Mouse (Mus musculus): ENCODE measurements around the gene Zfhx2. TPM values are rescaled to one million over a fixed set of nuclear protein-coding genes. Genes with fewer than 3 reads are reported as not detected.

Zfhx2 gene
- polyA plus RNA-seq, 1 experiment from 2014 or later, result 1.5 TPM

DNA sequence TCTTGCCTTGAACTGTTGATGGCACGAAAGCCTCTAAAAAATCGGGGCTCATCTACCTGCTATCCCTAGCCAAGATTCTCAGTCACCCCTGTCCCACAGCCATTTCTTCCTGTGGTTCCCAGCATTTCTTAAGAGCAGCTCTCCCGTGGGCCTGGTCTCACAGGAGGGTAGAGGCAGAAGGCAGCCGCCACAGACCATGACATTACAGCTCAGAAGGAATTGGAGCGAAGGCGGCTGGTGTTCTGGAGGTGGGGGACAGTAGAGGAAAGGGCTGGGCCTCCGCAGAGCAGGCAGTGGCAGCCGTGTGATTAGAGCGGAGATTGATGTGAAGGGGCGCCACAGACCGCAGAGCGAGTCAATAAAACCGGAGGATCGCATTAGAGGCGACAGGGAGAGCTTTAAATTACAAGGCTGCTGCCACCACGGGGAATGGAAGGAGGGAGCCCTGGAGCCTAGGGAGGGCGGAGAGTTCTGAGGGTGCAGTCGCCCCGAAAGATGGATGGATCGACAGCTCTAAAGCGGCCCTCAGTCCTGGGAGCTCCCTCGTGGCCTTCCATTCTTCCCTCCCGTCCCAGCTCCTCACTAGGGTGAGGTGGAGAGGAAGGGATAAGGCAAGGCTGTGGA lies 13.6 kb downstream of the Zfhx2 start:
- DNase-seq (ENCODE audit: low spot score), result peak; percentile 7

DNA sequence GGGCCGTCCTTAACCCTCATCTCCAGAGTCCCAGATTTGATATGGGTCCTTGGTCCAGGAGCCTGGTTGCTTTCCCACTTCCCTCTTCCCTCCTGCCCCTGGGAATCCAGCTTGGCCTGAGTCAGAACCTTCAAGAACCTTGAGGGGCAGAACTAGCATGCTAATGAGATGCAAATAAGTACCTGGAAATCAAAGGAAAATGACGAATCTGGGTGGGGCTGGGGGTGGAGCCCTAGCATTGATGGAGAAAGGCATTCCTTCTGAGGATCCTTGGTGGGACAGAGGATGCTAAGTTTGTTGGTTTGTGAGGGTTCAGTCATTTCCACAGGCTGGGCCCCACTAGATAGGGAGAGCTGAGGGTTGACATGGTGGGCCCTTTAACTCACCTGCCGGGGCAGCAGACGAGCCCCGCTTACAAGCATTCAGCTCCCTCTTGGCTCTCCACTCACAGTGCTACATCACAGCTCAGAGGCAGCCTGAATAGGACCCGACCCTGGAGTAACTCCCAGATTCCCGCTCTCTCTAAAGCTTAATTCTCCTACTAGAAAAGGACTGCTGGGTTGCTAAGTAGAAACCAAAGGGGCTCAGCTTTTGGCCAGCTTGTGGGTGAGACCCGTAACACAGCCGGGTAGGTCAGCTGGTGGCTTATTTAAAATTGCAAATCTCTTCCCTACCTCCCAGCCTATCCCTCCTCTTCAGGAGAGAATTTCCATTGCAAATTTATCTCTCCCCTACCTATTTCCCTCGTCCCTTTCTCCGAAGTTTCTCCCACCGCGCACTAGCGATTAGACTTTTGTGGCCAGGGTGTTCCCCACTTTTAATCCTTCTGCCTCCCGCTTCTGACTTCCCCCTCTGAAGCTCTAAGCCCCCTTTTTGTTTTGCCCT lies 14.4 kb downstream of the Zfhx2 start:
- no peak for DNase-seq (ENCODE audit: low spot score)

DNA sequence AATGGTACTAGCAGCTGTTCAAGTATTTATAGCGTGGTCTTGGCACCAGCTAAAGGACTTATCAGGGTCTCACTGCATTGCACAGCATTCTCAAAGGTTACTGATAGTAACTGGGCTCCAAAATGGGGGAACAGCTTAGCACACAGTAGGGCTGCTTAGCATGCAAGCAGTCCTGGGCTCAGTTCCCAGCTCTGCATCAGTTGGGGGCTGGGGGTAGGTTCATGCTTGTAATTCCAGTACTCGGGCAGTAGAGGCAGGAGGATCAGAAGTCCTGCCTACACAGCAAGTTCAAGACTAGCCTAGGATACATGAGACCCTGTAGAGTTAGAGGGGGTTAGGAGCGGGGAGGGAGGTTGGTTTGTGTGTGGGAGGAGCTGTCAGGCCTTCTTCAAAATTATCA lies 15.2 kb downstream of the Zfhx2 start:
- no peak for DNase-seq (ENCODE audit: low spot score)

DNA sequence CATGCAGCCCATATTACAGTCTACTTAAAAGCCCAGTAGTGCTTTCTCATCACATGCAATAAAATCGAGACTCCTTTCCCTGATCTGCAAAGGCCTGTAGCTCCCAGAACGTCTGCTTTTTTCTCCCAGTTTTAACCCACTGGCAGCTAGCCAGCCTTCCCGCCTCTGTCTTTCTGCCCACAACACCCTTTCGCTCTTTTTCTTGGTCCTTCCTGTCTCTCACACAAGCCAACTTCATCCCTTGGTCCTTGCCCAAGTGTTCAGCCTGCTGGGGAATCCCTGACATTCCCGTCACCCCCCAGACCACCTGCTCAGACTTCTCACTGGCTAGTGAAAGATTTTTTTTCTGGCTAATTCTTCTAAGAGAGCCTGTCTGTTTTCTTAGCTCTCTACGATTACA lies 15.9 kb downstream of the Zfhx2 start:
- DNase-seq (ENCODE audit: low spot score), result no peak

DNA sequence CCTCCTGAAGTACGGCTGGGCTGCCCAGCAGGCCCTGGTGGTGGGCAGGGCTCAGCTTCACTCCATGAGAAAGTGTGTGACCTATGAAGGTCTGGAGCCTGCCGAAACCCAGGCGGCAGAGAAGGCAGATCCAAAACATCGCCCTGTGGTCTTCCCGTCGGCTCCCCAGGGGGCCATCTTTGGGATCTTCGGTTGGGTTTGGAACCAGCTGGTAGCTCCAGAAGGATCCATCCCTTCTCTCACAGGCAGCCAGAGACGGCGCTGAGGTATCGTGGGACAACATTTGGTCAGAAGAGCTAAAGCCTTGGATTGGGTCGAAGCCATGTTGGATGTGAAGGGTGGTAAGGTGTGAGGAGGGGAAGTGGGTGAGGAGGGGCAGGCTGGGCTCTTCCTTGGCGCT lies 17.7 kb downstream of the Zfhx2 start:
- DNase-seq (ENCODE audit: low spot score), result no peak

DNA sequence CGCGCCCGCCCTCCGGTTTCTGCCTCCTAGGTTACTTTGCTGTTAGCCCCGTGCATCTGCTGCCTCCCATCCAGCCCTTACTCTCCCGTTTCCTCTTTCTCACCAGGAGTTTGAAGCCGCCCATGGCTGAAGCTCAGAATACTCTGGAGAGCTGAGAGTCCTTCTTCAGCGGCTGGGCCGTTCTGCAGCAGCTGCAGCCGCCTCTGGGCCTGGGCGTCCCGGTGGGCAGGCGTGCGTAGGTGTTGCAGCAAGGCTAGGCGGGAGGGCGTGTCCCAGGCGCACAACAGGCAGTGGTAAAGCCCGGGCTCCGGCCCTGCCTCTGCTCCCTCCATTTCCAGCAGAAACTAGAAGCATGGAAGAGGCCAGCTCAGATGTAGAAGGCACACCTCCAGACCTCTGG lies 20.4 kb downstream of the Zfhx2 start:
- DNase-seq (ENCODE audit: low spot score), result no peak

DNA sequence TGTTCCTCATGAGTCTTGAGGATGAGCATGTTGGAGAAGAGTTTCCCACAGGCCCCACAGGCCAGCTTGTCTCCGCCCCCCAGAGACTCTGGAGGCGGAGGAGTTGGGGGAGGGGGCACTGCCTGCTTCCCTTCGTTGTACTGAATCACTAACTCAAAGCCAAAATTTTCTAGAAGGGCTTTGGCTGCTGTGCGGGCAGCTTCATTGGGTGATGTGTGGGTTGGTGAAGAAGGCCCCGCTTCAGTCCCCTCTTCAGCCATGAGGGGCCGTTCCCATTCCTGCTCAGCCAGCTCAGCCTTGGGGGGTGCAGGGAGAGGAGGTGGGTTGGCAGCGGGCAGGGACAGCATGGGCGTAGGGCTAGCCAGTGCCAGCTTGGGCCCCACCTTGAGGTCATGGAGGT lies 26.1 kb downstream of the Zfhx2 start:
- no peak for DNase-seq (ENCODE audit: low spot score)

DNA sequence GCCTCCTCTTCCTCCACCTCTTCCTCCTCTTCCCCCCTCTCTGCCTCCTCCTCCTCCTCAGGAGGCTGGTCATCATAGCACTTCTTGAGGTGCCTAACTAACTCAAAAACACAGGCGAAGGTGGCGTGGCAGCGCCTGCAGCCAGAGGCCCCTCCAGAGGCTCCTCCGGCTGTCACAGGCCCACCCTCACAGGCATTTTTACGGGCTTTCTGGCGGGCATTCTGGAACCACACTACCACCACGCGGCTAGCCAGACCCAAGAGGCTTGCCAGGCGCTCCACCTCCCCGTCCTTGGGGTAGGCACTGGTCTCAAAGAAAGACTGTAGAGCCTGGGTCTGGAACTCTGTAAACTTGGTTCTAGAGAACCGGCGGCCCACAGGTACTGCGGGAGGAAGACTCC lies 26.7 kb downstream of the Zfhx2 start:
- DNase-seq (ENCODE audit: low spot score), result no peak

DNA sequence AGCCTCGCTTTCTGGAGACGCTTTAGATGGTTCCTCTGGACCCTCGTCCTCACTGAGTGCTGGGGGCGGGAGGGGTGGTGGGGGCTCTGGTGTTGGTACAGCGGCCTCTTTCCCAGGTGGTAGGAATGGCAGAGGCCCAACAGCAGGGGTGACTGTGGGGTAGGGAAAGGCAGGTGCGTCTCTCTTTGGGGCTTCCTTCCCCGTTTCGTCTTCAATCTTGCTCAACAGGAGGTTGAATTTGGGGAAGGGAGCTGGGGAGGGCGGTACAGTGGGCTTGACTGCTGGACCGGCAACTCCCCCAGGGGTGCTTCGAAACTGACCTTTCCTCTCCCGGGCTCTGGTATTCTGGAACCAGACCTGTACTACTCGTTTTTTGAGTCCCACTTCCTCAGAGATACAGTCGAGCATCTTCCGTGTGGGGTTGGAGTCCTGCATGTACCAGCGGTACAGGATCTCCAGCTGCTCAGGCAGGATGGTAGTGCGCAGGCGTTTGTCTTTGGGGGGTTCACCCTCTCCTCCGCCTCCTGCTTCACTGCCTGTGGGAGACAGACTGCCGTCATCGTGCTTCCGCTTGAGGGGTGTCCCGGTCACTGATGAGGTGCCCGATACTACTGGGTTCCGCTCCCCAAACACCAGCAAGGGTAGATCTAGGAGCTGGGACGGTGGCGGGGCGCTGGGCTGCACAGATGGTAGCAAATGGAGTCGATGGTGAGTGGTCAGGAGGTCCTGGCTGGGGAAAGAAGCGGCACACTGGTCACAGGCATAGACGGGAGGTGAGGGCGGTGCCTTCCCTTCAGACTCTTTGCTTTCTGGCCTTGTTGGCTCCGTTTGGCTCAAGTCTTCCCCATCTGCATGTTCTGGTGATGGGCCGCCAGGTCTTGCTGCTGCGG lies 27.4 kb downstream of the Zfhx2 start:
- no peak for DNase-seq (ENCODE audit: low spot score)

DNA sequence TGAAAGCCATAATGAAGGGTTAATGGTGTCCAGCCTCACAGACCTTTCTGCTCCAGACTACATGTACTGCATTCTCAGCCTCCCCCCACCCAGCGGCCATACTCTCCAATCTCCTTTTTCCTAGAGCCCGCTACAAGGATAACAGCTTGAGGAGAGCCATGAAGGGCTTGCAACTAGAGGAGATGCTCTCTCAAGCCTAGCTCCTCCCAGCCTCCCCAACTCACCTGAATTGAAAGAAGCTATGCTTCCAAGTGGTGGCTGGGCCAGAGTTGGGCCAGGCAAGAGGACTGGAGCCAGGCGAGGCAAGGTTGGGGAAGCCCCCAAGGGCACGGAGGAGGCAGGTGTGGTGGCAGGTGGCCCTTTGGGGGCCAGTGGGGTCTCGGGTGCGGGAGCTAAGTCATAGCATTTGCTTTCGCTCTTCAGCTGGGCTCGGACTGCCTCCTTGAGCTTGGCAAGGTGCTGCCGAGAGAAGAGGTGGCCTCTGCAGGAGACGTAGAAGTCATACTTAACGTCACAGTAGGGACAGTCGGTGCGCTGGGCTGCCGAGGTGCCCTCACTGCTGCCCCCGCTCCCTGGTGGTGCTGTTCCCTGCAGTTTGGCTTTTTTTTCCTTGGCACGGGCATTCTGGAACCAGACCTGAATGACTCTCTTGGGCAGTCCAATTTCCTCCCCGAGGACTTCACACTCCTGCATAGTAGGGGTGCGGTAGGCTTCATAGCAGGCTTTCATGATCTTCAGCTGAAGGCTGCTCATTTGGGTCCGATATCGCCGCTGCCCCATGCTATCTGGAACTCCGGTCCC lies 28.3 kb downstream of the Zfhx2 start:
- DNase-seq (ENCODE audit: low spot score), result no peak

DNA sequence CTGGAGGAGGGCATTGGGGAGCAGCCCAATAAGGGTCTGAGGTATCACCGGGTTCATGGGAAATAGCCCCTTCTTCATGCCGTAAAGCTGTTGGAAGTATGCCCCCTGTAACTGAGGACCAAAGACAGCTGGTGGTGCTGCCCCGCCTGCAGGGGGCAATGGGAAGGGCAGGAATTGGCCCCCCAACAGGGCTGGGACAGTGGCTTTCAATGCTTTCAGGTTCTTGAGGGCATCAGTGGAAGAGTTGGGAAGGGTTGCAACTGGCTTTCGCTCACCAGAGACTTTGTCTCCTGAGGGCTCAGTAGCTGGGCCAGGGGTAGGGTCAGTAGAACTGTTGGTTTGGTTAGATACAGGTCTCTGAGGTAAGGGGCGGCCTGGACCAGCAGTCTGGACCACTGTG lies 29.0 kb downstream of the Zfhx2 start:
- no peak for DNase-seq (ENCODE audit: low spot score)

DNA sequence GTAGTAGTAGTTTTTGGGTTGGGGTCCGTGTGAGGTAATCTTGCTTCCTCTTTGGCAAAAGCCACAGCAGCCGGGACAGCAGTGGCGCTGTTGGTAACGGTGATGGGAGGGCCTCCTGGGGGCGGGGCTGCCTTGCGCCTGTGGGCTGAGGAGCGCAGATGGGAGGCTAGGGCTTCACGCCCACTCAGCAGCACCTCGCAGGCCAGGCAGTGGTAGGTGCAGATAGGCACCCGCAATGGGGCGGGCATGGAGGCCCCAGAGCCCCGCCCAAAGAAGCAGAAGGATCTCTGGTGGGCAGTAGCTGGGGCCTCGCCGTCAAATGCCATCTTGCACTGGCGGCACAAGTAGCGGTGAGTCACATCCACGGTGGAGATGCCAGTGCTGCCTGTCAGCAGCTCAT lies 29.5 kb downstream of the Zfhx2 start:
- DNase-seq (ENCODE audit: low spot score), result peak; percentile 28

DNA sequence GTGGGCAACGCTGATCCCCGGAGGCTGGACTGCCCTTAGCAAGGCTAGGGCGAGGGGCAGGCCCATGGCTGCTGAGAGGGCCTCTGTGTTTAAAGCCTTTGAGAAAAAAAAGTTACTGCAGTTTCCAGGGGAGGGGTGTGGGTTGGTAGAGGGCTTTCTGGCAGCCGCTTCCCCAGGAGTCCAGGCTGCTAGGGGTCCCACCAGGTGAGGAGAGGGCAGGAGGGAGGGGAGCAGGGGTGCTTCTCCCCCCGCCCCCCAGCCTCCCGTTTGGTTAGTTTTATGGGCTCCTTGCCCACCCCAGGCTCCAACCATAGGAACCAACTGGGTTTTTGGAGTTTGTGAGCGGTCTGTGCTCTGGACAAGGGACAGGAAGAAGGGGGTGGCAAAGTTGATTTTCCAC lies 30.3 kb downstream of the Zfhx2 start:
- DNase-seq (ENCODE audit: low spot score), result no peak

DNA sequence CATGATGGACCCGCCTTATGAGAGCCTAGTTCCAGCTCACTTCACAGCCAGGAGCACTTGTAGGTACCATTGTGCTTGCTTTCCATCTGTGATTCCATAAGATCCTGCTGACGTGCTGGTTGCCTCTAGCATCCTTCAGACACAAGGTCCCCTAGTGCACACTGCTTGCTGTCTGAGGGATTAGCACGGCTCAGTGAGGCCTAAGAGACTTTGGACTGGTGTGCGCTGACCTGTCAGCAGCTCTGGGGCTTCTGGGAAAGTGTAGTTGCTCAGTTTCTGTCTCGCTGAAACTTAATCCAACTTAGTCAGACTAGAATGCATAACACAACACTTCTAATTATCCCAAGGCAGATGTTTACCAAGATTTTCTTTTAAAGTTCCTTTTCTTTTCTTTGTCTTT lies 32.2 kb downstream of the Zfhx2 start:
- DNase-seq (ENCODE audit: low spot score), result no peak

DNA sequence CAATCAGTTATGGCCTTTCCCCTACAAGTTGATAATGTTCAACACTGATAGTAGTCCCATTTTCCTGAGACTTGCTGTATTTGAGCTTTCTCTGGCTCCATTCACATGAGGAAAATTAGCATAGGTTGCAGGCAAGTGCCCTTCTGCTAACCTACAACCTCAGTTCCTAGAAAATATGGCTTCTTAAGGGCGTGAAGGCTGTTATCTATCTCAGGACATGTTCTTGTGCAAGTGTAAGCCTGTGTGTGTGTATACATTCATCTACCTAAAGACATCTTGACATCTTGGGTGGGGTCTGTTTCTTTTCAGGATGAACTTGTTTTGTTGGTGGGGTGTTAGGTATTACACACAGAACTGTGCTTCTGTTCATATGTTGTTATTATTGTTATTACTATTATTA lies 33.1 kb downstream of the Zfhx2 start:
- DNase-seq (ENCODE audit: low spot score), result no peak

DNA sequence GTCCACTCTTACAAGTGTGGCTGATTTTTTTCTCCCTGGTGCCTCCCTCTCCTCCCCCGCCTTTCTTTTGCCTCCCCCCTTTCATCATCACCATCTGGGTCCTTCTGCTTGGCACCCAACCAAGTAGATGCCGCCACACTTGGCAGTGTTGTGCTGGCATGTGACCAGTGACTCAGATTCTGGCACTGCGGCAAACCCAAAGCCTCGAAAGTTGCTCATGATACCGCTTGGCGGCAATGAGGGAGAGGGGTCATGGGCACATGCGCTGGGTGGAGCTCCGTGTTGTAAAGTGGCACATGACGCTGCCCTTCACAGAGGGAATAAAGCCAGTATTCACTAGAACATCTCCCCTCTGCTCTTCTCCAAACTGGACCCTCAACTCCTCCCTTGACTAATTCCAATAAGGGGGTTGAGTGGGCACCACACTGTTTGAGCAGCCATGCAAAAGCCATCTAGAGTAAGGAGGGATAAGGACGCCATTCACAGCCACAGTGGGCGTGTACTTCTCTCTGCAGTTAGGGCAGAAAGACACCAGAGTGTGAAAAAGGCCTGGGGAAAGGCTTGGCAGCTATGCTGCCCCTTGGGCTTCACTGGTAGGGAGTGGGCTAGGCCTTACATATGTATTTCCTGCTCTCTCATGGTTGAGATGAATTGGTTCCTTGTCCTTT lies 36.8 kb downstream of the Zfhx2 start:
- DNase-seq (ENCODE audit: low spot score), result no peak

DNA sequence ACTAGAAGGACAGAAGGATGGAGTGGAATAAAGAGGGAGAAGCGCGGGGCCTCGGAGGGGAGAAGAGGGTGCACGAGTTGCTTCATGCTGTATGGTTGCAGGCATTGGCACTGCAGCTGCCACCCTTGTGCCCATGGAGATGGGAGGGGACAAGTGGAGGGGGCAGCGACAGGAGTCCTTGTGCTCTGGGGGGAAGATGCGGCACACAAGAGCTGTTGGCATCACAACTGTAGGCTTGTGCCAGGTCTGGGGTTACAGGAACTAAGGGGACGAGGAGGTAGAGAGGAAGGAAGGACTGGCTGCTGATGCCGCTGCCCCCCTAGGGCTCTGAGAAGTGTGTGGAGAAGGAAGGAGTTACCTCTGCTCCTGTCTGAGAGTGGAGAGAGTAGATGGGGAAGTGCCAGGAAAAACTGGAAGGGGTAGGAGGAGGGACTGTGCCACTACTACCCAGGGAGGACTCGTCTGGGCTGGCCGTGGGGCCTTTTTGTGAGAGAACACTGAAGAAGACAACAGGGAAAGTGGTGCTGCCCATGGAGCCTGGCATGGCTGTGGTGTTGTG lies 37.9 kb downstream of the Zfhx2 start:
- no peak for DNase-seq (ENCODE audit: low spot score)

DNA sequence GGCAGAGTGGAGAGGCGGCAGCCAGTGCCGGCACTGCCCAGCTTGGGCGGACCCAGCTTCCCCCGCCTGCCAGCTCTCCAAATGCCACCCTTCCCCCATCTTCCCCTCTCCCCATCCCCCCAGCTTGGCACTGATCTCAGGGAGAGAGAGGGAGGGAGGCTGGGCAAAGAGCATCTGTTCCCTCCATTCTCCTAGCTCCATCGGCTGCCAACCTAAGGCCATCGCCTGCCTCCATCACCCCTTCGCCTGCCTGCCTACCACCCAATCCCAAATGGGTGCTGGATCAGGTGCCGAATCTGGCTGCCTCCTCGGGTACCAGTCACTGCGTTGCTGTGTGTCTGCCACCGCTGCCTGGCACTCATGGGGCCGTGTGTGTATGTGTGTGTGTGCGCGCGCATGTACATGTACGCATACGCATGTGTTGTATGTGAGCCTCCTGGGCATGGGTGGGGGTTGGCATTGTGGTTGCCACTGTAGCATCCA lies 38.4 kb downstream of the Zfhx2 start:
- no peak for DNase-seq (ENCODE audit: low spot score)

DNA sequence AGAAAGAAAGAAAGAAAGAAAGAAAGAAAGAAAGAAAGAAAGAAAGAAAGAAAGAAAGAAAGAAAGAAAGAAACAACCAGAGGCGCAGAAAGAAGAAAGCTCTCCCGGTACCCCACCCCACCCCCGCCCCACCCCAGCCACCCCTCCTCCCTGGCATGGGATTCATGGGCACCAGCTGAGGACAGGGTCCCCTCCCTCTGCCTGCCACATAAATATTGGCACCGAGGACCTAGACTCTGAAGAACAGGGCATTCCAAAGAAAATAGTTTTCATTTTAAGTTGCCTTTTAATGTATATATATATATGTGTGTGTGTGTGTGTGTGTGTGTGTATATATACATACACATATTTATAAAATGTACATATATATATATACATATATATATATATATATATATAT lies 39.1 kb downstream of the Zfhx2 start:
- no peak for DNase-seq (ENCODE audit: low spot score)

DNA sequence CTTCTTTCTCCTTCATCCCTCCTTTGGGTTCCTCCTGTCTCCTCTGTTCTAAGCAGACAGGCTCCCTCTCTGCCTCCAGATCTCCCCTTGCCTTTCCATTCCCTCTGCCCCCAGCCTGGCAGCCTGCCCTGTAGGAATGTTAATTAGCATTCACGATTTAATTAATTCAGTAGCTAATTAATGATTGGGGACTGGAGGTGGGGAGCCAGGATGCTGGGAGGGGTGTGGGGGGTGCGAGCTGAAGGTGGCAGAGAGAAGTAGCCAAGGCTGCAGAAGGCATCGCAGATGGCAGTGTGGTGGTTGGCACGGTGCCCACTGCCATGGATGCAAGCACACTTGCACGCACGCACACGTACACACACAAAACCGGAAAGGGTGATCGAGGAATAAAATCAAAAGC lies 39.6 kb downstream of the Zfhx2 start:
- no peak for DNase-seq (ENCODE audit: low spot score)

Data from thymus, postnatal 0 days (tissue).